Mouse (Mus musculus) 3T3-L1 (cell line): ENCODE measurements around the gene Ndufaf2.

Experiments used
- DNase-seq: peaks from one replicate; pipeline ENCODE4 v3.0.0-alpha.2; 2015; ENCODE audit warnings: low read depth, low spot score

Gene Ndufaf2

DNA sequence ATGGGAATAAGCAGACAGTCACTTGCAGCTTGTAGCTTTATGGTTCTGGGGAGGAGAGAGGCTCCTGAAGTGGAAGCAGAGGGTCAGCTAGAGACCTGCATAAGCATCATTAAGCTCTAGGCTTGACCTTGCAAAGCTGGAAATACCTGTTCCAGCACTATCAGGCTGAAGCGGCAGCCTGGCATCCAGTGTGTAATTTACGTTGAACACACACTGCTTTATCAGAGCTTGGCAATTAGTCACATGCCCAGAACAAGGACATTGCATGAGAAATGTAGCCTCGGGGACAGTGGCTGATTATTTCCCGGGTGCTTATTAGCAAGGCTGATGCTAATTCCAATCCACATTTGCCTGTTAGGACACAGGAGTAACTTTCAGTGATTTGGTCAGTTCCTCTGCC, 196.5 kb downstream of the Ndufaf2 start:
- no peak for DNase-seq

DNA sequence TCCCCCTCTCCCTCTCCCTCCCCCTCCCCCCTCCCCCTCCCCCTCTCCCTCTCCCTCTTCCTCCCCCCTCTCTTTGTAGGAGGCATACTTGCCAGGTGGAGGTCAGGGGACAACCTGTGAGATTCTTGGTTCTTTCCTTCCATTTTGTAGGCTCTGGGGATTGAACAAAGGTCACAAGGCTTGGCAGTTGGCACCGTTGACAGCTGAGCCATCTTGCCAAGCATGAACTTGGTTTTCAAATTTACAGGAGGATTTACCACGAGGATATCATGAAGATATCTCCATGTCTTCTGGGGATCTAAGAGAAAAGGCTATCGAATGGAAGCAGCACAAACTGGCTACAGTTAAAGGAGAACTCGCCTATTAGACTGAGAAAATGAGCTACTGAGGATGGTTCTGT, 196.9 kb downstream of the Ndufaf2 start:
- no peak for DNase-seq

GRCm38 (mm10) chr13:107960549-107960948, 197.9 kb downstream of the Ndufaf2 start:
- no peak for DNase-seq

GRCm38 (mm10) chr13:107959891-107960290, 198.5 kb downstream of the Ndufaf2 start:
- DNase-seq = no peak

DNA sequence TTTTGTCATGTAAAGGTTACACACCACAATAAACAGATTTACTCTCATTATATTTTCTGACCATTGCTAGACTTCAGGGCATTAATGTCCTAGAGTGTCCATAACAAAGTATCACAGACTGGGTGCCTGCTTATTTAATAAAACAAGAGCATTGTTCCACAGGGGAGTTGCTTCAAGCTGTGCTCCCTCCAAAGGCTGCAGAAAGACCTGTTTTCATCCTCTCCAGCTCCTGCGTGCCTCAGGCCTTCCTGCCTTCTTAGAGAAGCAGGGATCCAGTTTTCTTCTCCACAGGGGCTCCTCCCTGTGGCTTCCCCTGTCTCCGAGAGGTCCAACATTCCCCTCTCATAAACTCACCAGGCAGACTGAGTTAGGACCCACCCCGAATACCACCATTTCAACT, 202.2 kb downstream of the Ndufaf2 start:
- DNase-seq = no peak

DNA sequence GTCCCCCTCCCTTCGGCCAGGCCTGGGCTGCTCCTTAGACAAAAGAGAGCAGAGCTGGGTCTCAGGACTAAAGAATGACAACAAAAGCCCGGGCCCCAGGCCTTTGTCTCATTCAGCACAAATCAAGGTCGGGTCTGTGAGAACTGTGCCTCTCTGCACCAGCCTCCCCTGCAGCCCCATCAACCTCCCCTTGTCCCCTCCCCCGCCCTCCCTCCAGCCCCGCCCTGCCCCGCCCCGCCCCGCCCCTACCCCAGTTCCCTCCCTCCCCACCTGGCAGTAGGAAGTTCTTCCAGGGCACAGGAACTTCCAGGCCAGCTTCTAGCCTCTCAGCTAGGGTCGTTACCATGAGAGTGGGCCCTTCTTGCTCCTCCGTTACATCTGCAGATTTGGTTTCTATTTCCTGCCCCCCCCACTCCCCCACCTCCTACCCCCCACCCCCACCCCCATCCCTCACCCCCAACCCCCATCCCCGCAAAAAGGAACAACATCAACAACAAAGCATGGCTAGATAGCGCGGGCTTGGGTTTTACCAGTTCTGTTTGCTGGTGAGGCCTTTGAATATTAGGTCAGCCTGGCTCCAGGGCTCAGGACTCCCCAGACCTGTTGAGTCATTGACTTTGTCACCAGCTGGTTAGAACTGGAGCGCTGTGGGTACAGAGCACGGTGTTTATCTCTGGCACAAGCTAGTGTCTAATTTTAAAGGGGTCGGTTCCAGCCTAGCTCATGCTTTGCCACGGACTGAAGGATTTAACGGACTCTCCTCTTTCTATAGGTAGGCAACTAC, 202.9 kb downstream of the Ndufaf2 start:
- DNase-seq = peak; percentile 22

- no peak for DNase-seq
Observed at GRCm38 (mm10) chr13:107954445-107955261, 203.8 kb downstream of the Ndufaf2 start.

GRCm38 (mm10) chr13:107954100-107954444, 204.4 kb downstream of the Ndufaf2 start:
- no peak for DNase-seq
